Mouse (Mus musculus) Patski (cell line): ENCODE data around the gene Upk3b. TPM values are rescaled to one million over a fixed set of nuclear protein-coding genes. Genes with fewer than 3 reads are reported as not detected.

ENCODE experiments used
- ATAC-seq: fragments of 100-300 bp; one replicate; pipeline ENCODE4 v1.8.0; 2021
- CTCF ChIA-PET: fragments of 350-600 bp; sonication (Branson Sonifier 250); formaldehyde crosslinking; loops from one replicate; lab custom pipeline; 2022; ENCODE audit warnings: inconsistent platforms; lab: Charles Lee
- POLR2A ChIA-PET: fragments of 350-600 bp; sonication (Branson Sonifier 250); formaldehyde crosslinking; loops from one replicate; lab custom pipeline; 2022; ENCODE audit warnings: antibody characterized with exemption, inconsistent platforms; lab: Charles Lee
- DNase-seq: peaks from one replicate; pipeline ENCODE4 v3.0.0-alpha.2; 2011; ENCODE audit warnings: low read depth, low spot score
- H3K27me3 ChIP-seq: fragments of 371-371 bp; one replicate; pipeline ENCODE4 v1.5.1; 2021
- CTCF ChIP-seq: fragments of 100-300 bp; IDR thresholded peaks from one replicate; pipeline ENCODE4 v1.5.1; 2021
- in situ Hi-C: fragments of 300-500 bp; cut with MboI; formaldehyde crosslinking; loops from 3 replicates; pipeline ENCODE4 v1.11.1; 2018; ENCODE audit warnings: low pct_unique_long_range_greater_than_20kb, mixed read lengths
- polyA plus RNA-seq: library from polyadenylated mRNA; unstranded; gene quantifications from one replicate; pipeline ENCODE4 v1.2.3, GENCODE M21; 2021

Gene Upk3b
- polyA plus RNA-seq, 1 experiment from 2014 or later: 0.95 TPM

GRCm38 (mm10) chr5:136084891-136085651, 46.8 kb downstream of the Upk3b start:
- no peak for DNase-seq
- ATAC-seq: no peak
- in situ Hi-C loops: no loop called here

GRCm38 (mm10) chr5:136086290-136086689, 48.0 kb downstream of the Upk3b start:
- no peaks in the 10 kb centered on the region for H3K27me3 ChIP-seq
- in situ Hi-C loops: no loop called here
- ATAC-seq: no peak
- POLR2A ChIA-PET: no interaction called here
- CTCF ChIA-PET: no interaction called here
- no peak for TF ChIP-seq CTCF
- no peak for DNase-seq

More at GRCm38 (mm10) chr5:136084891-136085651, 46.8 kb downstream of the Upk3b start:
- no peak for TF ChIP-seq CTCF
- no peaks in the 10 kb centered on the region for H3K27me3 ChIP-seq
- POLR2A ChIA-PET: interaction anchor here (0.6 kb wide), 1 partner anchor 70 kb away, joined by 3 read pairs; no protein-coding TSS in a partner anchor
- CTCF ChIA-PET: no interaction called here

- ATAC-seq: no peak
- no peak for DNase-seq
- POLR2A ChIA-PET: interaction anchor here (0.6 kb wide), 1 partner anchor 36 kb away, joined by 4 read pairs; no protein-coding TSS in a partner anchor
- TF ChIP-seq CTCF: no peak
- CTCF ChIA-PET: interaction anchor here (1.2 kb wide), 1 partner anchor 27 kb away, joined by 3 read pairs; no protein-coding TSS in a partner anchor
- in situ Hi-C loops: no loop called here
- no peaks in the 10 kb centered on the region for H3K27me3 ChIP-seq
Measured at GRCm38 (mm10) chr5:136088821-136089575, 50.7 kb downstream of the Upk3b start.

- in situ Hi-C loops: no loop called here
- POLR2A ChIA-PET: no interaction called here
- DNase-seq: no peak
- CTCF ChIA-PET: interaction anchor here (1.3 kb wide), 1 partner anchor 12 kb away, joined by 4 read pairs; no protein-coding TSS in a partner anchor
- TF ChIP-seq CTCF: no peak
- no peak for ATAC-seq
- no peaks in the 10 kb centered on the region for H3K27me3 ChIP-seq
Measured at GRCm38 (mm10) chr5:136091927-136092326, 53.6 kb downstream of the Upk3b start.

GRCm38 (mm10) chr5:136094249-136095010, 56.1 kb downstream of the Upk3b start:
- ATAC-seq: no peak
- DNase-seq: no peak
- H3K27me3 ChIP-seq: no peaks in the 10 kb centered on the region
- ChIA-PET CTCF (interaction anchor here (1.2 kb wide), 1 partner anchor 10 kb away, joined by 3 read pairs; no protein-coding TSS in a partner anchor), POLR2A (no interaction called here)
- no peak for TF ChIP-seq CTCF
- in situ Hi-C loops: no loop called here

GRCm38 (mm10) chr5:136095089-136095488, 56.8 kb downstream of the Upk3b start:
- ATAC-seq (no peak), DNase-seq (no peak)
- no peak for TF ChIP-seq CTCF
- ChIA-PET POLR2A (interaction anchor here (0.5 kb wide), 1 partner anchor 132 kb away, joined by 5 read pairs; no protein-coding TSS in a partner anchor), CTCF (interaction anchor here (1.2 kb wide), 1 partner anchor 10 kb away, joined by 3 read pairs; no protein-coding TSS in a partner anchor)
- no peaks in the 10 kb centered on the region for H3K27me3 ChIP-seq
- in situ Hi-C loops: no loop called here

Other genes with a start within 250 kb of the Upk3b start
- gene Srrm3, start 231.6 kb upstream of the Upk3b start, polyA plus RNA-seq: 0.01 TPM
- 616 TPM for gene Hspb1, start 150.6 kb upstream of the Upk3b start, polyA plus RNA-seq
- gene Ywhag, start 103.9 kb upstream of the Upk3b start, polyA plus RNA-seq: 237 TPM
- gene Ssc4d, start 64.0 kb upstream of the Upk3b start, polyA plus RNA-seq: 2.4 TPM
- 0.04 TPM for gene Zp3, start 58.4 kb upstream of the Upk3b start, polyA plus RNA-seq
- 22.2 TPM for gene Dtx2, start 43.7 kb upstream of the Upk3b start, polyA plus RNA-seq
- gene Upk3bl, start 16.0 kb downstream of the Upk3b start, polyA plus RNA-seq: 5.7 TPM
- gene Rasa4, start 45.4 kb downstream of the Upk3b start, polyA plus RNA-seq: 8.7 TPM
- 147 TPM for gene Polr2j, start 78.1 kb downstream of the Upk3b start, polyA plus RNA-seq
- gene Lrwd1, start 97.6 kb downstream of the Upk3b start, polyA plus RNA-seq: 37.3 TPM
- gene Alkbh4, start 97.7 kb downstream of the Upk3b start, polyA plus RNA-seq: 11.2 TPM
- gene Orai2, start 132.2 kb downstream of the Upk3b start, polyA plus RNA-seq: 40.0 TPM
- gene Prkrip1, start 160.5 kb downstream of the Upk3b start, polyA plus RNA-seq: 63.4 TPM
- 8.3 TPM for gene Sh2b2, start 208.1 kb downstream of the Upk3b start, polyA plus RNA-seq